Mouse (Mus musculus): ENCODE measurements at regions not wholly inside any gene's neighbourhood (a gene's known extent, or its start where the extent isn't known, plus 50 kb on each side); places are given as distances from the start of the nearest gene placed in this dataset.

GRCm38 (mm10) chr11:89834068-89834467 lies 56.6 kb upstream of the Ankfn1 start:
- TF ChIP-seq POLR2A (IDR thresholded peaks at IDR 0.05; ENCODE audit: low read depth, low read length) (no peak), CTCF (IDR thresholded peaks at IDR 0.05; ENCODE audit: borderline replicate concordance, insufficient read depth, low read length) (no peak)
